Mouse (Mus musculus) adrenal gland, adult 8-10 months (tissue): ENCODE results near the gene Bco2. TPM values are rescaled to one million over a fixed set of nuclear protein-coding genes. Genes with fewer than 3 reads are reported as not detected.

Experiments
- DNase-seq: peaks from one replicate; pipeline ENCODE4 v3.0.0; 2022
- total RNA-seq, 4 experiments: library from RNA; stranded (reverse); gene quantifications; 2 replicates each; pipeline ENCODE4 v1.2.4; 2022

The Bco2 gene
- 1 to 10 TPM; 4.8 to 7.0 (median 5.6) TPM for total RNA-seq

- no peak for DNase-seq
These were observed at the start of gene Bco2 for GRCm38 (mm10) chr9:50555094-50555446. Gene Bco2 (minus strand): TSS chr9:50555181.

GRCm38 (mm10) chr9:50604338-50604737 is 49.4 kb upstream of the Bco2 start:
- DNase-seq: no peak

- DNase-seq: no peak
These were observed 49.0 kb upstream of the Bco2 start for GRCm38 (mm10) chr9:50603998-50604324.

- peak; percentile 94 for DNase-seq
These were observed 48.4 kb upstream of the Bco2 start, which contains the start of the genes Sdhd and Timm8b for GRCm38 (mm10) chr9:50603189-50603997. Gene Sdhd (minus strand): TSS chr9:50603812. Gene Timm8b (plus strand): TSS chr9:50603910.

- DNase-seq: no peak
These were observed 47.3 kb upstream of the Bco2 start for GRCm38 (mm10) chr9:50602055-50602845.

- no peak for DNase-seq
These were observed 46.6 kb upstream of the Bco2 start for GRCm38 (mm10) chr9:50601536-50601935.

- no peak for DNase-seq
These were observed 42.0 kb upstream of the Bco2 start for GRCm38 (mm10) chr9:50596973-50597372.

- no peak for DNase-seq
These were observed 39.9 kb upstream of the Bco2 start for GRCm38 (mm10) chr9:50594794-50595417.

GRCm38 (mm10) chr9:50593544-50593943 is 38.6 kb upstream of the Bco2 start:
- DNase-seq: no peak

GRCm38 (mm10) chr9:50592955-50593354 is 38.0 kb upstream of the Bco2 start:
- DNase-seq: no peak

- no peak for DNase-seq
These were observed 36.0 kb upstream of the Bco2 start for GRCm38 (mm10) chr9:50590856-50591518.

- DNase-seq: no peak
These were observed 32.0 kb upstream of the Bco2 start for GRCm38 (mm10) chr9:50586955-50587354.

- DNase-seq: no peak
These were observed 30.3 kb upstream of the Bco2 start for GRCm38 (mm10) chr9:50585145-50585818.

- DNase-seq: no peak
These were observed 25.4 kb upstream of the Bco2 start for GRCm38 (mm10) chr9:50580370-50580769.

GRCm38 (mm10) chr9:50569599-50570525 is 14.9 kb upstream of the Bco2 start:
- DNase-seq: no peak

GRCm38 (mm10) chr9:50567881-50568280 is 12.9 kb upstream of the Bco2 start:
- DNase-seq: no peak

GRCm38 (mm10) chr9:50567372-50567771 is 12.4 kb upstream of the Bco2 start:
- DNase-seq: no peak

GRCm38 (mm10) chr9:50565940-50566339 is 11.0 kb upstream of the Bco2 start:
- DNase-seq: no peak

- no peak for DNase-seq
These were observed 10.2 kb upstream of the Bco2 start for GRCm38 (mm10) chr9:50565173-50565572.

GRCm38 (mm10) chr9:50561918-50562360 is 7.0 kb upstream of the Bco2 start:
- DNase-seq: no peak
